Mouse (Mus musculus) heart, postnatal 0 days (tissue): ENCODE measurements around the gene Map2k3. TPM values are rescaled to one million over a fixed set of nuclear protein-coding genes. Genes with fewer than 3 reads are reported as not detected.

ENCODE experiments used
- ATAC-seq: fragments of 200-750 bp; cut with Nextera tagmentation; 2 replicates; pipeline ENCODE4 v1.8.0; 2017; ENCODE audit warnings: low read depth, moderate number of reproducible peaks, moderate library complexity; ENCODE audit not compliant: insufficient read depth
- DNase-seq: peaks from one replicate; pipeline ENCODE4 v3.0.0-alpha.2; 2016; ENCODE audit warnings: low spot score
- H3K27ac ChIP-seq: fragments of 300-500 bp; sonication (generic); 2 replicates; pipeline ENCODE4 v1.5.1; 2014; ENCODE audit warnings: low read depth, mild to moderate bottlenecking
- H3K27me3 ChIP-seq: fragments of 300-500 bp; sonication (generic); 2 replicates; pipeline ENCODE4 v1.6.1; 2014; ENCODE audit warnings: low read length, mixed read lengths; ENCODE audit not compliant: control insufficient read depth, insufficient read depth
- H3K36me3 ChIP-seq: fragments of 300-500 bp; sonication (generic); replicated peaks from 2 replicates; pipeline ENCODE4 v1.6.1; 2014; ENCODE audit warnings: low read length, mixed read lengths; ENCODE audit not compliant: control insufficient read depth, insufficient read depth
- H3K4me1 ChIP-seq: fragments of 300-500 bp; sonication (generic); 2 replicates; pipeline ENCODE4 v1.6.1; 2014; ENCODE audit warnings: antibody characterized with exemption; ENCODE audit not compliant: control insufficient read depth, insufficient read depth
- H3K4me2 ChIP-seq: fragments of 300-500 bp; sonication (generic); 2 replicates; pipeline ENCODE4 v1.6.1; 2014; ENCODE audit warnings: low read depth, mild to moderate bottlenecking, low read length, moderate library complexity
- H3K4me3 ChIP-seq: fragments of 300-500 bp; sonication (generic); 2 replicates; pipeline ENCODE4 v1.5.1; 2014; ENCODE audit warnings: low read depth, low read length
- H3K9ac ChIP-seq: fragments of 300-500 bp; sonication (generic); replicated peaks from 2 replicates; pipeline ENCODE4 v1.6.1; 2014; ENCODE audit warnings: low read depth, low read length, mixed read lengths
- H3K9me3 ChIP-seq: fragments of 300-500 bp; sonication (generic); replicated peaks from 2 replicates; pipeline ENCODE4 v1.6.1; 2016; ENCODE audit warnings: low read length; ENCODE audit not compliant: control insufficient read depth
- CTCF ChIP-seq: IDR thresholded peaks from 2 replicates; pipeline ENCODE4 v1.5.1; 2016; ENCODE audit warnings: antibody characterized with exemption, control low read depth, low read depth
- EP300 ChIP-seq: IDR thresholded peaks from 2 replicates; pipeline ENCODE4 v1.6.1; 2016; ENCODE audit warnings: antibody characterized with exemption, low read depth
- WGBS: fragments of 180-500 bp; shearing (Covaris S2); extraction: QIAGEN DNeasy Blood & Tissue Kit; methylation state at CpG from one replicate; pipeline ENCODE4 v1.1.7; 2014; 5-methylcytosine and 5-hydroxymethylcytosine counted together
- polyA plus RNA-seq: library from polyadenylated mRNA; unstranded; fragments of >200 nt; fragmentation: Nextera tagmentation; extraction: Ambion mirVana; gene quantifications from 2 replicates; pipeline ENCODE4 v1.2.1, GENCODE M21; 2015
- total RNA-seq: library from RNA; depleted of rRNA; stranded (reverse); fragments of >200 nt; gene quantifications from 2 replicates; pipeline ENCODE4 v1.2.3, GENCODE M21; 2014; ENCODE audit warnings: low replicate concordance

Gene Map2k3
- total and polyA plus RNA-seq, 2 experiments from 2014 or later, result 32.6 to 48.6 TPM

GRCm38 (mm10) chr11:60908073-60908472, 23.8 kb upstream of the Map2k3 start:
- Histone ChIP-seq H3K4me1 (peaks cover 7% of the 10 kb centered on the region; the same call in 1 of the 2 replicates), H3K27me3 (no peaks in the 10 kb centered on the region), H3K36me3 (peaks cover 33% of the 10 kb centered on the region), H3K4me2 (no peak overlapping the region), H3K9ac (no peak overlapping the region), H3K4me3 (no peak overlapping the region), H3K27ac (no peak overlapping the region), H3K9me3 (no peaks in the 10 kb centered on the region)
- TF ChIP-seq CTCF (no peak; the same call in 1 of the 2 replicates), EP300 (no peak)
- 73% methylated on average over 3 of the region's 3 CpGs for WGBS
- DNase-seq (no peak), ATAC-seq (no peak)

- TF ChIP-seq CTCF (no peak), EP300 (no peak)
- no peaks in the 10 kb centered on the region for H3K9me3 ChIP-seq
- ATAC-seq (no peak), DNase-seq (no peak)
- peaks cover 11% of the 10 kb centered on the region; the same call in 1 of the 2 replicates for H3K4me1 ChIP-seq
- peaks cover 22% of the 10 kb centered on the region for H3K36me3 ChIP-seq
- H3K27me3 ChIP-seq, result no peaks in the 10 kb centered on the region
- no peak overlapping the region for H3K9ac ChIP-seq
- H3K4me3 ChIP-seq, result no peak overlapping the region
- H3K27ac ChIP-seq, result no peak overlapping the region
- no peak overlapping the region for H3K4me2 ChIP-seq
- WGBS, result 69% methylated on average over 1 of the region's 1 CpGs
These were observed 22.2 kb upstream of the Map2k3 start for GRCm38 (mm10) chr11:60909626-60910025.

DNA sequence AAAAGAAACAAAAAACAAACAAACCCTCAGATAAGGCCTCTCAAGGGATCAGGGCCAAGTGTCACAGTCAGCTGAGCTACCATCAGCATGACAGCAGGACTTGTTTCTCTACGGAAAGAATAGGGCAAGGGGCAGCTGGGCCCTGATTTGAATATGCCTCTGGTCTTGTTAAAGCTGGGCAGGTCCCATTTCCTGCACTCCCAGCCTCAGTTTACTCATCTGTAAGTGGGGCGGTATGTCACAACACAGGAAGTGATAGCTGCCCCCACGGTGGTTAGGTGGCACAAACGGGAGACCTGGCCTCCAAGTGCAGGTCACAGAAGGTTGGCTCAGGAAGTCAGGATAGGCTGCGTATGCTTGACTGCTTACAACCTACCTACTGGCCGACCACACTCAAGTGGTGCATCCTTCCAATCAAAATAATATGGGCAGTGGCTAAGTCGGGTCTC, 19.3 kb upstream of the Map2k3 start:
- DNase-seq (no peak), ATAC-seq (no peak)
- Histone ChIP-seq H3K4me1 (peaks cover 11% of the 10 kb centered on the region; the same call in 1 of the 2 replicates), H3K9ac (peak overlapping the region; percentile 88; the same call in 1 of the 2 replicates), H3K27ac (peak overlapping the region; percentile 73; the same call in 1 of the 2 replicates), H3K4me3 (peak overlapping the region; percentile 94), H3K27me3 (no peaks in the 10 kb centered on the region), H3K4me2 (peak overlapping the region; percentile 95), H3K9me3 (no peaks in the 10 kb centered on the region), H3K36me3 (no peaks in the 10 kb centered on the region)
- WGBS, result 20% methylated on average over 7 of the region's 7 CpGs
- TF ChIP-seq EP300 (no peak), CTCF (no peak)

DNA sequence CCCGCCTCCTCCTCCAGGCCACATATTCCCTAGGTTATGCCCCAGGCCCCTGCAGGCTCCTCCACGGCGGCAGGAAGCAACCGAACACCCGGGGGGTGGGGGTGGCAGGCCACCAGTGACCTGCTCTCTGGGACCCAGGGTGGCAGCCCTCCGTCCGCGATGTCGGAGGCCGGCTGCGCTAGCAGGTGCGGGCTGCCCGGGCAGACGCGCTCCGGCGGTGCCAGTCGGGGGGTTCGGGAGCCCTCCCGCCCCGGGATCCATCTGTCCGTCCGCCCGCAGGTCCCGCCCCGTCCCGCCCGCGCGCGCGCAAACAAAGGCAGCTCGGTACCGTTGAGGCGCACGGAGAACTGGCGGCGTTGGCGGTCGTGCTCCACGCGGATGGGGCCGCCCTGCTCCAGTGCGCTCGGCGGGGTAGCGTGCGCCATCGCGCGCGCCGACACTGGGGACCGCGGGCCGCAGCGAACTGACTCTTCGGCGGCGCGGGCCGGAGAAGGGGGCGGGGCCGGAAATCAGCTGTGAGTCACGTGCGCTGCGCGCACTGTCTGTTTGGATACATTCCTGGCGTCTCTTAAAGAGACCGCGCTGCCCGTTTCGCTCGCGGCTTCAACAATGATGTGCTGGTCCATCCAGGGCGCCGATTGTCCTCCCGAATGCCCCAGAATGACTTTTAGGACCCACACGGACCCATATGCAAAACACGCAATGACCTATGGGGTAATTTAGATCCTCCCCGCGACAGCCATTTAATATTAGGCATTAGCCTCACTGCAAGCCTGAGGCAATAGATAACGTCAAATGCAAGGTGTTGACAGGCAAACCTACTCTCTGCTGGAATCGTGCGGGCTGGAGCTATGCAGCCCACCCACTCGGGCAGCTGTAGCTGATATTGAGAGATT, 18.3 kb upstream of the Map2k3 start:
- peak overlapping the region; percentile 73 for H3K27ac ChIP-seq
- no peaks in the 10 kb centered on the region for H3K9me3 ChIP-seq
- H3K4me1 ChIP-seq, result peaks cover 11% of the 10 kb centered on the region; the same call in 1 of the 2 replicates
- TF ChIP-seq CTCF (no peak), EP300 (peak; percentile 67; the same call in 1 of the 2 replicates)
- peak; percentile 89 for DNase-seq
- WGBS, result under 1% methylated on average over 84 of the region's 86 CpGs
- H3K4me2 ChIP-seq, result peak overlapping the region; percentile 95
- H3K4me3 ChIP-seq, result peak overlapping the region; percentile 94
- no peaks in the 10 kb centered on the region for H3K27me3 ChIP-seq
- H3K36me3 ChIP-seq, result no peaks in the 10 kb centered on the region
- peak; percentile 93 for ATAC-seq
- H3K9ac ChIP-seq, result peak overlapping the region; percentile 88

DNA sequence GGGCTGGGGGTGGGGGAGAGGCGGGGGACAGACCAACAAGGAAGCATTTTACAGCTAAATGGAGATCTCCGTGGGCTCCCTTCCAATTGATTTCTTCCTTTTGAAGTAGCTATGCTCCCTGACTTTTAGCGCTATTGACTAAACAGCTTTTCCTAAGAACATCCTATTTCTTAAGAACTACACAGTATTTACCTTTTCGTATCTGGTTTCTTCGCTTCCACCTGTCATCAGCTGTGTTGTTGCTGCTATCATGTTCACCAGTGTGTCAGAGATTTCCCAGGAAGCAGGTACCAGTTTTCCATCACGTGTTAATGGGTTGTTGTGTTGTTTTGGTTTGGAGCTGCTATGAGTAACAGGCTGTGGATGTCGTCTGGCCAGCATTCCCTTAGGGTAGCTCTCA, 17.3 kb upstream of the Map2k3 start, which contains the start of gene Natd1:
Gene Natd1, minus strand, starts transcription at position 260 of the 400 bp plus-strand sequence.
- H3K36me3 ChIP-seq, result no peaks in the 10 kb centered on the region
- DNase-seq, result no peak
- peak within 1 kb of the TSS; percentile 73 for H3K27ac ChIP-seq
- H3K4me1 ChIP-seq, result peaks cover 11% of the 10 kb centered on the region; the same call in 1 of the 2 replicates
- peak within 1 kb of the TSS; percentile 88 for H3K9ac ChIP-seq
- no peak for TF ChIP-seq EP300
- no peak for TF ChIP-seq CTCF
- ATAC-seq, result no peak
- H3K4me3 ChIP-seq, result peak within 1 kb of the TSS; percentile 94
- H3K9me3 ChIP-seq, result no peaks in the 10 kb centered on the region
- WGBS, result 19% methylated on average over 7 of the region's 7 CpGs
- H3K27me3 ChIP-seq, result no peaks in the 10 kb centered on the region
- peak within 1 kb of the TSS; percentile 95 for H3K4me2 ChIP-seq
